Mouse (Mus musculus) layer of hippocampus, postnatal 36 days (tissue): ENCODE measurements around the gene Dennd2a. TPM values are rescaled to one million over a fixed set of nuclear protein-coding genes. Genes with fewer than 3 reads are reported as not detected.

Experiments used
- DNase-seq, 2 experiments: peaks; one replicate each; pipeline ENCODE4 v3.0.0; 2022
- total RNA-seq, 2 experiments: library from RNA; stranded (reverse); gene quantifications; 2 replicates each; pipeline ENCODE4 v1.2.3; 2021

Gene Dennd2a
- total RNA-seq, 2 experiments from 2014 or later: 34.6 to 38.9 TPM

DNA sequence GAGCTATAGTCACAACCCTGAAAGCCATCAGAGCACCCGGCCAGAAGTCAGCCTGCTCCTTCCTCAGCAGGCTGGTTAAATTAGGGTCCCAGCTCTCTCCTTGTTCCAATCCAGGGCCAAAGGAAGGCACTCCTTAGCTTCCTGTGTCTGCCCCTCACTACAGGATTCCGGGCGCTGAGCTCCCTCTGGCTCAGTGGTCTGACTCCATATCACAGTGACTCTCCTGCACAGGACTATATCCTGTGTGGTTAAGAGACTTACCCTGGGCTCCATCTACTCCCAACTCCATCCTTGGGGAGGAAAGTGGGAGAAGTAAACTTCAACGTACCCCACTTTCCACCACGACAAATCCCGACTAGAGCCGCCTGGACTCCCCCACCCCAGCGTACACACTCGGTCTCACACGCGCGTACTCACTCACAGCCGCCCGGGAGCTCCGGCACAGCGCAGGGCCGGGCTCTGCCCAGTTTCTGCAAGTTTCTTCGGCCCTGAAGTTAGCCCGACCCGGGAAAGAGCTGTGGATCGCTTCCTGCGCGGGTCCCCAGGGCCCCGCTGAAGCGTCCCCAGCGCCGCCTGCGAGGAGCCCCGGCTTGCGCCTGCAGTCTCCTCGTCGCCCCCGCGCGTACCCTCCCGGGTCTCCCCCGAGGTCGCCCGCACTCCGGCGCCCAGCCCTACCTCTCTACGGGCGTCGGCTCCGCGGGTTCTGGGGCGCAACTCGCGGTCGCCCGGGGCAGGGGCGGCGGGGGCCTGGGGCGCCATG, 587 bp downstream of the Dennd2a start:
- DNase-seq: peak; percentile 44 to 48

DNA sequence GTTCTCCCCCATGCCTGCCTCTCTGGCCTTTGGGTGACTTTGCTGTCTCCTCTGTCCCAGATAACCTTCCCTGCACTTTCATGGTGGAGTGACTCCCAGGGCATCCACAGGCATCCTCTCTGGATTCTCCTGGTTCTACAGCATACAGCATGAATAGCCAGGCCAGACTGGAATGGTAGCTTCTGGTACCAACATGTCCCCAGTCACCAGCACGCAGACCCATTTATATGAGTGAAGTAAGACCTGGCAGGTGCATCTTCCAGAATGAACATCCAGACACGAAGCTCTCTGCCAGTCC, 2.1 kb downstream of the Dennd2a start:
- no peak for DNase-seq

DNA sequence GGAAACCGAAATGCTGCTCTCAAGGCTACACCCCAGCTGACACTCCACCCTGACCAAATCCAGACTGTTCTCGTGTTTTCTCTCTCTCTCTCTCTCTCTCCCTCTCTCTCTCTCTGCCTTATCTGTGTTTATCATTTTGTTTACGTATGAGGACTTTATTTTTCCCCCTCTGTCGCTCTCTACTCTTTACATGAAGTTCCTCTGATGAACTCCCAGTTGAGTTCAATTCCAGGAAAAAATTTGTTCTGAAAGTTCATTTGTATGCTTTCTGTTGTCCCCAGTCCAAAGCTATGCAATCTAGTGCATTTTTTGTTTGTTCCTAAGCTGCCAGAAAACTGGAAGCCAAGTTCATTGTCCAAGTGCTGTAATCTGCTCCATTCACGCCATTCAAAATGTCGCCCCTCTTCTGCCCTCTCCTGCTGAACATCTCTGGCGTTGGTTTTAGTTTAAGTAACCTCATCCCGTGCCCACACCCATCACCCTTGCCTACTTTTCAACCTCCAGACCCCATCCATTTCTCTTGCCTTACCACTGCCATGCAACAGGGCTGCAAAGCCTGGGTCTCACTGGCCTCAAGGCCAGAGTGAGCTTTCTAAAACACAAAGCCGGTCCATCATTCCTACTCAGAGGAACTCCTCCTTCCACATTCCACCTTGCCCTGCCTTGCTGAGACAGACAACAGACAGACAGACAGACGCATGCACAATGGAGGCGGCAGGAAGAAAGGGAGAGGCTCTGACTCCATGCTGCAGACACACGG, 2.6 kb downstream of the Dennd2a start:
- DNase-seq: no peak

DNA sequence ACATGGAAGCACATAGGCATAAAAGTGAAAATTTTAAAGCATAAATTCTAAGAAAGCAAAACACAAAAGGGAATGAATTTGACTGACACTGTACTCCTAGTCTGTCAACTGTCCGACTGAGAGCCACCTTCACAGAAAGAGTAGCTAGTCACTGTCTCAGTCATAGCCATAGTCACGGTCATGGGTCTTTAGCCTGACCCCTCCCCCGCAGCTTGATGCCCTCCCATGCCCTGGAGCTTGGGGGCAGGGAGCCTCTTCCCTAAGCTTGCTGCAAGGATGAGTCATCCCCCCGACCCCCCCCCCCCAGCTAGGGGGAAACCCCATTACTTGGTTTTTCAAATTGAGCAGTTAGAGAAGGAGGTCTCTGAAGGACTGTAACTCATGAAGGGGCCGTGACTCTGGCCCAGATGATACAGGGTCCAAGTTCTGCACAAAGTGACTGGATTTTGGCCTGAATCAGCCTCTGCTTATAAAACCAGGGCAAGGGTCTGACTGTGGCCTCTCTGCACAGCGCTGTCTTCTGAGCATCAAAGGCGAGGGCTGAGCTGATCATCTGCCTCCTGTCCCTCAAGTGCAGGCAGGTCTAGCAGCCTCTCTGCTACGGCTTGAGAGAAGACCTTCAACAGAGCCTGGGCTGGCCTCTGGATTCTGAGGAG, 5.6 kb downstream of the Dennd2a start:
- DNase-seq: no peak

DNA sequence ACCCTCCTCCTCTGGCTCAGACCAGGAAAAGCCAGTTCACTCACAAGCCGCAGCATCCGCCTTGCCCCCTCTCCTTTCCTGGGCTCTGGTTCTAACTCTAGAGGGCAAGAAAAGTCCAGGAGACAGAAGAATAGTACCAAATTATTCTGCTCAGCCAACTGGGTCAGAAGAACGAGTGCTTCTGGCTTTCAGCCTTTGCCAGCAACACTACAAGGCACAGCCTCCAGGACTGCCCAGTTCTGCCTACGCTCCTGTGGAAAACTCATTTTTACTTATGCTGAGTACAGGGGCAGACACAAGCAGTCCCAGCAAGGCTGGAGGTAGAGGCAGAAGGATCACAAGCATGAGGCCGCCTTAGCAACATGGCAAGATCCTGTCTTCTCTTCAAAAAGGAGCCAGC, 9.6 kb downstream of the Dennd2a start:
- DNase-seq: no peak

DNA sequence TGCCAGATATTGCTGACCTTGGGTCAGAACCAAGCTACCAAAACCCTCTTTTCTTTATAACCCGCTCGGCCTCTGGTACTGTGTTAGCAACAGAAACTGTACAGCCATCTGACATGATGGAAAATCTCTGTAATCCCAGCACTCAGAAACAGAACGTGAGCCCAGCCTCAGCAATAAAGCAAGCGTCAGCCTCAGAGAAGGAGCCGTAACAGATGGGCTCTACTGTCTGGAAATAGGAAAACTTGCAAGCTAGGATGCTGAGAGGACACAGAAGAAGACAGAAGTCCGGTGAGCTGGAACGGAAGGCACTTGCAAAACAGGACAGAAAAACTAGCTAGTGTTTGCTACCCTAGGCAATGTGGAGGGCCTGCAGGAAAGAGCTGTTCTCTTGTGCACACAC, 12.2 kb downstream of the Dennd2a start:
- DNase-seq: no peak

DNA sequence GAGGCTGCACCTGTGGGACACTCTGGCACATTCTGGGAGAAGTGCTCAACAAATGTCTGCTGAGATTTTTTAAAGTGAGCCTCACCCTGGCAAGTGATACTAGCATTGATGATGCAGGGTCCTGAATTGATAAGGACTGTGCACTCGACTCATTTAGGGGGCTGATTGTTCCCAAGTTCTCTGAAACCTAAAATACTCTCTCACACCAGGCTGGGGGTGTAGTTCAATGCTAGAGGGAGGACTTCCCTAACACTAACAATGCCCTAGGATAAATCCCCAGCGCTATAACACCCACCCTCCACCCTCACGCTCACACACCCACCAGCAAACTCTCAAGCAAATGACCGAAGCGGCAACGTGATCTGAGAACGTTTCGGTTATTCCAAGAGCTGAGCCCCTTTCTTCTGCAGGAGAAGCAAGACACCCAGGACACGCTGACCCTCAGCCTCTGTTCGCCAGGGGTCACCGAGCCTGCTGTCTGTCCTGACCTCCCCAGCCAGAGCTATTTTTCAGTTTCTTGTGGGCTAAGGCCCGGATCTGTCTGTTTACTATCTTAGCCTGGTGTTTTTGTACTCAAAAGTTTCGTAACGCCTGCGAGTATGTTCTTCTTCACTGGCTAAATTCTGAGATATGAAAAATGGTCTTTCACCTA, 13.8 kb downstream of the Dennd2a start:
- no peak for DNase-seq

DNA sequence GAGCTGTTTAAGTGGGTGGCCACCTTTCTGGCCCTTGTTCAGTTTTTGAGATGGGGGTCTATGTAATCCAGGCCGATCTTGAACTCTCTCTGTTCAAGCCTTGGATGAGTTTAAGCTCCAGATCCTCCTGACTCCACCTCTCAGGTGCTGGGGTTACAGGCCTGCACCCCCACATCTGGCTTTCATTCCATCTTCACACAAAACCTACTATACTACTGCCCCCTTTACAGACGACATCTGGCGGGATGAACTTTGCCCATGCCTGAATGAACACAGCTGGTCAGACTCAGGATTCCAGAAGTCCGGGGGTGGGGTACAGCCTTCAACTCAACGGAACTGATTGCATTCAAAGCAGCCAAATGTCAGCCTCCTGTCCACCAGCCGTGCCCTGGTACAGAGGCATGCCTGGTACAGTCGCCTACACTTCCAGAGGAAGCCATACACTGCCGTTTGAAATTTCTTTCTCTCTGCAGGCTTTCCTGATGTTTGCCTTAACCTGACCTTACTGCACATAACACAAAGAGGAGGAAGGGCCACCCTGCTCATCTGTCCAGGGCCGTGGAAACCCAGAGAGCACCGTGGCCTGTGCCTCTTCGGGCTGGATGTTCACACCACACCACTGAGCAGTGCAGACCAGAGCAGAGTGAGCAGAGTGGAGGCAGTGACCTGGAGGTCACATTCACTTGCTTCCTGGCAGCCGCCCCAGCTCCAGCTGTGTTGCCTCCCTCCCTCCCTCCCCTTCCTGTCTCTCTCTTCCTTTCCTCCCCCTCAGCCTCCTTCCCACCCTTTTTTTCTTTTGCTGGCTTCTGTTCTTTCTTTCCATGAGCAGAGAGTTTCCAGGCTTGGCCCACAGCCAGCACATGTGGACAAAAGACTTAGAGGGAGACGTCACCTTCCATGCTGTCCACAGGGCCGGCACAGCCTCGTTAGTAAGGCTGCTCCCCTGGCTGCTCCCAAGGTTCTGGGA, 14.8 kb downstream of the Dennd2a start:
- no peak for DNase-seq

DNA sequence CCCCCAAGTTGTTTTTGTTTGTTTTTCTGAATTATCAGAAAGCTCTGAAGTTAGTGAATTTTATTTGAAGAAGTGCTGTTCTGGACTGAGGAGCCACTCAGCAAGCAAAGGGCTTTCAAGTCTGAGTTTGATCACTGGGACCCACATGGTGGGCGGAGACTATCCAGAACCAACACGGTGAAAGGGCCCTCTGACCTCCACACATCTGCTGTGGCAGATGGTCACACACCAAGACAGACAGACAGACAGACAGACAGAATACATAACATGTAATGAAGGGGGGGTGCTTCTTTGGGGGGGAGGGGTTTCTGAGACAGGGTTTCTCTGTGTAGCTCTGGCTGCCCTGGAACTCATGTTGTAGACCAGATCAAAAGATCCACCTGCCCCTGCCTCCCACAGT, 17.1 kb downstream of the Dennd2a start:
- no peak for DNase-seq

DNA sequence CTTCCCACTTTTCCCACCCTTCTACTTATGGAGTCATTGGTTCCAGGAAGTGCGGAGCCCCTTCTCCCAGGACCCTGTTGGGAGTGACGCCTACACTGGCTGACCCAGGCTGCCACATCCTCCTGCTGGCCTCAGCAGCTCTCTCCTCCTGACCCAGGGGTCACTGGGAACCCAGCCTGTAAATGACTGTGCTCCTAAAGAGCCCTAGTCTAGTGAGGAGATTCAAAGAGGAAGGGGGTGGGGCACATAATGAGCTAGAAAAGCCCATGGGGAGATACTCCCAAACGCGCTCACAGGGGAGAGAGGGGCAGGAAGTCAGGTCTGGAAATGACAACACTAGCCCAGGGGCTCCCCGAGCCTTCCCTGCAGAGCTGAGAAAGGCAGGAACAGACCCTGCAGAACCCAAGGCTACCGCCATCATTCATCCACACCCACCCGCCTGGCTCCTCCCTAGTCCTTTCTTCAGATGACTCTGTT, 17.9 kb downstream of the Dennd2a start:
- no peak for DNase-seq

DNA sequence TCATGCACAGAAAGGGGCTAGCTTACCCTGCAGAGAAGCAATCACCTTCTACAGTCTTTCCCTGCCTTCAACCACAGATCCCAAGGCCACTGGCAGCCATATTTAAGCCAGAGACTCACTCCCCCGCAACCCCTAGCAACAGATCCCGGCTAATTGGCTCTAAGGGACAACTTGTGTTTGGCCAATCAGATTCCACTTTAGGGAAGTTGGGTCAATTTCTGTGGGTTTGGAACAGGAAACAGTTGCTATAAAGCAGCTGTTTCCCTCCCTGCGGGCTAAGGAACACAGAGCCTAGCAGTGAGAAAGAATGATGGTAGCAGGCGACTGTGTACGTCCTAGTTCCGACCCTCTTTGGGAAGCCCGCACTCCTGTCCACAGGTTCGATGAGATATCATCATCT, 19.4 kb downstream of the Dennd2a start:
- no peak for DNase-seq

DNA sequence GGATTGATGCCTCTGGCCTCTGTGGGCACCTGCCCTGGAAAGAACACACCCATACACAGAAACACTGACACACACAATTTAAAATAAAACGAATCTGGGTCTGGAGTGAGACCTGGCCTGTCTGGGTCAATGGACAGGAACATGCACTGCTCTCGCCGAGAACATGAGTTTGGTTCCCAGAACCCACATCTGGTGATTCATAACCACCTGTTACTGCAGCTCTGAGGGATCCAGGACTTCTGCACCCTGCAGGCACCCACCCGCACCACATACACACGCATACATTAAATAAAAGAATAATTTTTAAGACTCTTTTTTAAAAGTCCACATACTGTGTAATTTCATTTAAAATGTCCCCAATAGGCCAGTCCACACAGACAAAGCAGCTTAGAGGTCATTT, 20.4 kb downstream of the Dennd2a start:
- DNase-seq: no peak

DNA sequence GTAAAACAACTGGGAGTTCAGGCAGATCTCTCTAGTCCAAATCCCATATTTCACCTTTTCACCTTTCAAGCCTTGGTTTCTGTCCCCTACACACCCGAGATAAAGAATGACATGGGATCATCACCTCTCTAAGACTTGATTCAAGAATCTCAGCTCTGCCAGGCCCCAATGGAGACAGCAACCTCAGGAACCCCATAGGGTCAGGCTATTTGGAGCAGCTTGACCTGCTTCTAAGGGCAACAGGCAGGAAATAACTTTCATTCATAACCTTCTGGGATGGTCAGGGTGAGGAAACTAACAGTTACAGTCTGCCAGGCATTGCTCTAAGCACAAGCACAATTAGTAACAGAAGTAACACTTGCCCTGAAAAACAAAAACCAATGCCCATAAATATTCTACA, 21.0 kb downstream of the Dennd2a start:
- no peak for DNase-seq

DNA sequence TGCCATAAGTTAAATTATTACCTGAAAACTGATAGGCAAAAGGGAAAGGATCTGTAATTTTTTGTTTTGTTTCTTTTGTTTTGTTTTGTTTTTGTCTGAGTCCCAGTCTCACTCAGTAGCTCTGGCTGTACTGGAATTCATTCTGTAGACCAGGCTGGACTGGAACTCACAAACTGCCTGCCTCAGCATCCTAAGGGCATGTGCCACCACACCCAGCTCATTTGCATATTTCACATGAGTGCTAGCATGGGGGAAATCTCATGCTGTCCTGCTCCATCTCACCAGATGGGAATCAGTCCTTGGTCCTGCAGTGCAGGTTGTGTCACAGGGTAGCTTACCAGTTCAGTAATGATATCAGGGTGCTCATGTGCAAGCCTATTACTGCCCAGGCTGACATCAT, 22.7 kb downstream of the Dennd2a start:
- DNase-seq: no peak

DNA sequence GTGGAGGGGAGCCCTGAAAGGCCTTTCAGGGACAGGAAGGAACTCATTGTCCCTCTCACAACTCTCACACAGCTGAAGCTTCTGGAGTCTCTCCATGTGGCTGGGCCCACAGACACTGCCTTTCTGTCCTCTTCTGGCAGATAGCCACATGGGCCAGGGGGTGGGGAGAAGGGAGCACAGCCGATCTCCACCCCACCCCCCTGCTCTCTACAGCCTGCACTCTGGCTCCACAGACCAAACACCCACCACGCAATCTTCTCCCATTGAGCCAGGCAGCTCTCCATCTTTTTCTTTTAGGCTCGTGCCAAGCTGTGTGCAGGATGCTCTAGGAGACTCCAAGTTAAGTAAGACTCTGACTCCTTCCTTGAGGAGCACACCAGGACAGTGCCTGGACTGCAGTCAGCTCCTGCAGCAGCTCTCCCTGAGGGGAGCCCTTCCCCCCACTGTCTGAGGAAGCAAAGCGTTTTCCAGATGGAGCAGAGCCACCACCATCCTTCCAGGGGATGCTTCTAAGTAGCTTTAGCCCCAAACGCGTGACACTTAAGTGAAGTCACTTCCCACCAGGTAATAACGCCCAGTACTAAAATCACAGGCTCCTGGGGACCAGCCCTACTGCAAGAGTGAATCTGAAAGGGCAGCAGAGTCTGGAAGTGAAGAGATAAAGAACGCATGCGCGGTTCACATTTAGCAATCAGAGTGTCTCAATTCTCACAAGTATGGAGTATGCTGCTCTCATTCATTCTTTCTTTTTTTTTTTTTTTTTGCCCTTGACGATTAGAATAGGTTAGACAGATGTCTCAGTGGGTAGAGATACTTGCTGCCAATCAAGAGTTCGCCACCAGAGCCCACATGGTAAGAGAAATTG, 28.8 kb downstream of the Dennd2a start:
- peak; percentile 81 to 82 for DNase-seq

DNA sequence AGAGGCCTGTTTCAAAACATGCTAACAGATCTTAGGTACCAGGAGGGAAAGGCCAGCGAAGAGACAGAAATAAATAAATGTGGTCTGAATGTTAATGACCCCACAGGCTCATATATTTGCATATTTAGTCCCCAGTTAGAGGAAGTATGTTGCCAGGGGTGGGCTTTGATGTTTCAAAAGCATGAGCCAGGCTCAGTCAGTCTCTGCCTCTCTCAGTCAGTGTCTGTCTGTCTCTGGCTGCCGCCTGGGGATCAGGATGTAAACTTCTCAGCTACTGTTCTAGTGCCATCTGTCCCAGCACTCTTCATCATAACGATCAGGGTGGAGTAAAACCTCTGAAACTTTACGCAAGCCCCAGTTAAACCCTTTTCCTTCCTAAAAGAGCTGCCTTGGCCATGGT, 29.9 kb downstream of the Dennd2a start:
- peak in 1 of 2 experiments; percentile 54 for DNase-seq

DNA sequence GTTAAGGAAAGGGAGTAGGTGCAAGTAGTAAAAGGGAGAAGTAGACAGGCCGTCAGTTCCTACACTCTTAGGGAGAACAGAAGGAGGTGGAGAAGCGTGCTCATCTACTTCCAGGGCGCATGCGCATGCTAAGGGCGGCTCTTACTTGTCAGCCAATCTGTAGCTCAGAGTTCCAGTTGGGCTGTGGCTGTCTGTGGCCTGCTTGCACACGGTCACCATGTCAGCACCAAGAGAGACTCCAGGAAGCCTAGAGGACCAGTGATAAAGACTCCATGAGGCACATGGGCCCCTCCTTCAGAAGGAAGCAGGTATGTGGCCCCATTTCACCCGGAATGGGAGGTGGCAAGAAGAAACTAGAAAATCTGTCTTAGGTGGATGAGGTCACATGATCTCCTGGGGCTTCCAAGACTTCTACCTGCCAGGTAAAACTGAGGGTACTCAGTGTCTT, 30.3 kb downstream of the Dennd2a start:
- DNase-seq: peak in 1 of 2 experiments; percentile 37

DNA sequence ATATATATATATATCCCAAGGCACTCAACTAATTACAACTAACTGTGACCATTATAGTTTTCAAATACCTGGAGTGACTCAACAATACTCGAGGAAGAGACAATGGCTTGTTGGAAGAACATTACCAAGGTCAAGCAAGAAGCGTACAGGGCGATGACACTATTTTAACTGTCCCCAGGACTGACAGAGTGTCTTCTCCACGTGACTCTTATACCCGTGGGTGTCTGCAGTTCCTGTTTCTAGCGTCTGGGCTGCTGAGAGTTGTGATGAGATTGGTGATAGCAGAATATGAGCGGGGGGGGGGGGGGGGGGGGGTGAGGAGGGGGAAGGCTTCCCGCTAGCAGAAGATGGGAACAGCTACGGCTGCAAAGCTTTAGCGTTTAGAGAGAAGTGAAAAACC, 30.9 kb downstream of the Dennd2a start:
- DNase-seq: no peak

DNA sequence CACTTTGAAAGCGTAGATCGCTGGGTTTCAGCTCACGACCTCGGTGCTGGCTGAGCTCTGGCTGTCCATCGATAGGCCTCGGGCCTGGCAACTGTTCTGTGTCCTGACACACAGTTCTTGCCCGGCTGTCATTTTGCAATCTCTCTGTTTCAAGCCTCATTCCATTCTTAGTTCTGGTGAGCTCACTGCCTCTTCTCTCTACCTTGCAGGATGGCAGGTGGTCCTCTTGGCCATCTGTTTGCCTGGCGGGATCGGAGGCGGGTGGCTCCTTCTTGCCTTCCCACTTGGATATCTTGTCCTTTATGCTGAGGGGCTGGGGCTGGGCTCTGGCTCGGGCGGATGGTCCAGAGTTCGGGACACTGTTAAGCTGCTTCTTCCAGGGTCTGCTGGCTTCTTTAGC, 34.5 kb downstream of the Dennd2a start:
- no peak for DNase-seq

DNA sequence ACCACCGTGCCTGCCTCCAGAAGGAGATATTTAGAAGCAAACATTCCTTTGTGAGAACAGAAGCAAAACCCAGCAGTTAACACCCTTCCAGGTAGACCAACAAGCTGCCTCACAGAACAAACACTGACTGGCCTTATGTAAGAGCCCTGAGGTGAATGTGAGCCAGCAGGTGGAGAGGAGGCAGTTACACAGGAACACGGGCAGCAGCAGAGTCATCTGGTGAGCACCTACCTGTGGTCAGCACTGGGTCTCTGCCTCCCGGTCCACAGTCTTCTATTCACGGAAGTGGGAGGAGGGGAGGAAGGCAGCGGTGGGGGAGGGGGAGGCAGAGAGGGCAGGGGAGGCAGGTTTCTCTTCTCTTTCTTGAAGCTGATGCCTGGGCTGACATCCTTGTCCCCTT, 35.2 kb downstream of the Dennd2a start:
- no peak for DNase-seq

DNA sequence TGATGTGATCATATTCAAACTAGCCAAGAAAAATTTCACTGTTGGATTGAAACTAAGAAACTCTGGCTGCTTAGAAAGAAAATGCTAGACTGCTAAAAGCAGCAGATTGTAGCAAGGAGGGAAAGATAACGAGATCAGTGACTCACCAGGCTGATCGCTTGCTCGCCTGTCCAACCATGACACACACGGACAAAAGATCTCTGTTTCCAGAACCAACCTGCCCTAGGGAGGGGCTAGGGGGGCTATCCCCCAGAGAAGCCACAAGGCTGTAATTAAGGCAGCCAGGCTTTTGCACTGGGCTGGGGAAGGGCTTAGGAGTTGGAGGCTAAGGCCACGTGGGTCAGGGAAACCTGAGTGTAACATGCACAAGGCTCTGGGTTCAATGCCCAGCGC, 41.9 kb downstream of the Dennd2a start:
- no peak for DNase-seq
